Mouse (Mus musculus): ENCODE measurements at regions not wholly inside any gene's neighbourhood (a gene's known extent, or its start where the extent isn't known, plus 50 kb on each side); places are given as distances from the start of the nearest gene placed in this dataset.

- WGBS (ENCODE audit: insufficient replicate concordance), result 65% methylated on average over 6 of the region's 6 CpGs
- Histone ChIP-seq H3K27me3 (ENCODE audit: control insufficient read depth, insufficient read depth, low read length) (no peaks in the 10 kb centered on the region), H3K4me3 (ENCODE audit: insufficient read depth in 1 of 2, low read depth in 2 of 2, low read length in 2 of 2) (no peak overlapping the region), H3K36me3 (replicated peaks; ENCODE audit: control insufficient read depth, insufficient read depth, low read depth) (no peaks in the 10 kb centered on the region), H3K4me1 (replicated peaks; ENCODE audit: control insufficient read depth in 2 of 2, insufficient read depth in 2 of 2, low read length in 1 of 2) (no peaks in the 10 kb centered on the region), H3K27ac (no peak overlapping the region), H3K9ac (replicated peaks) (no peak overlapping the region), H3K4me2 (ENCODE audit: low read depth) (no peak overlapping the region), H3K9me3 (ENCODE audit: control insufficient read depth, low read length) (no peaks in the 10 kb centered on the region)
- DNase-seq (ENCODE audit: low read depth in 3 of 3, low spot score in 3 of 3), result no peak
- TF ChIP-seq EP300 (IDR thresholded peaks at IDR 0.05; ENCODE audit: low read depth) (no peak), CTCF (IDR thresholded peaks at IDR 0.05; ENCODE audit: low read depth) (no peak)
- no peak for ATAC-seq (ENCODE audit: insufficient read depth)
Observed at GRCm38 (mm10) chr5:91697075-91697474, 179.7 kb downstream of the Parm1 start.

- no peak overlapping the region for H3K27ac ChIP-seq
- no peak overlapping the region for H3K4me3 ChIP-seq (ENCODE audit: insufficient read depth in 1 of 2, low read depth in 2 of 2, low read length in 2 of 2)
- WGBS (ENCODE audit: insufficient replicate concordance), result 66% methylated on average over 6 of the region's 6 CpGs
- TF ChIP-seq CTCF (IDR thresholded peaks at IDR 0.05; ENCODE audit: low read depth), result no peak
- no peak for TF ChIP-seq EP300 (IDR thresholded peaks at IDR 0.05; ENCODE audit: low read depth)
- no peak overlapping the region for H3K9ac ChIP-seq (replicated peaks)
- H3K4me2 ChIP-seq (ENCODE audit: low read depth), result no peak overlapping the region
- no peaks in the 10 kb centered on the region for H3K27me3 ChIP-seq (ENCODE audit: control insufficient read depth, insufficient read depth, low read length)
- H3K4me1 ChIP-seq (replicated peaks; ENCODE audit: control insufficient read depth in 2 of 2, insufficient read depth in 2 of 2, low read length in 1 of 2), result no peaks in the 10 kb centered on the region
- H3K36me3 ChIP-seq (replicated peaks; ENCODE audit: control insufficient read depth, insufficient read depth, low read depth), result no peaks in the 10 kb centered on the region
- ATAC-seq (ENCODE audit: insufficient read depth) (no peak), DNase-seq (ENCODE audit: low read depth in 3 of 3, low spot score in 3 of 3) (no peak)
- H3K9me3 ChIP-seq (ENCODE audit: control insufficient read depth, low read length), result no peaks in the 10 kb centered on the region
Observed at GRCm38 (mm10) chr5:91696532-91696931, 179.1 kb downstream of the Parm1 start.

- TF ChIP-seq CTCF (IDR thresholded peaks at IDR 0.05; ENCODE audit: low read depth) (no peak), EP300 (IDR thresholded peaks at IDR 0.05; ENCODE audit: low read depth) (no peak)
- Histone ChIP-seq H3K27ac (no peak overlapping the region), H3K4me2 (ENCODE audit: low read depth) (no peak overlapping the region), H3K4me1 (replicated peaks; ENCODE audit: control insufficient read depth in 2 of 2, insufficient read depth in 2 of 2, low read length in 1 of 2) (no peaks in the 10 kb centered on the region), H3K27me3 (ENCODE audit: control insufficient read depth, insufficient read depth, low read length) (no peaks in the 10 kb centered on the region), H3K36me3 (replicated peaks; ENCODE audit: control insufficient read depth, insufficient read depth, low read depth) (no peaks in the 10 kb centered on the region), H3K9me3 (ENCODE audit: control insufficient read depth, low read length) (no peaks in the 10 kb centered on the region), H3K4me3 (ENCODE audit: insufficient read depth in 1 of 2, low read depth in 2 of 2, low read length in 2 of 2) (no peak overlapping the region), H3K9ac (replicated peaks) (no peak overlapping the region)
- ATAC-seq (ENCODE audit: insufficient read depth) (no peak), DNase-seq (ENCODE audit: low read depth in 3 of 3, low spot score in 3 of 3) (no peak)
- 25% methylated on average over 3 of the region's 3 CpGs for WGBS (ENCODE audit: insufficient replicate concordance)
Observed at GRCm38 (mm10) chr5:91695632-91696031, 178.2 kb downstream of the Parm1 start.

- Histone ChIP-seq H3K4me2 (ENCODE audit: low read depth) (no peak overlapping the region), H3K9ac (replicated peaks) (no peak overlapping the region), H3K4me3 (ENCODE audit: insufficient read depth in 1 of 2, low read depth in 2 of 2, low read length in 2 of 2) (no peak overlapping the region), H3K36me3 (replicated peaks; ENCODE audit: control insufficient read depth, insufficient read depth, low read depth) (no peaks in the 10 kb centered on the region), H3K4me1 (replicated peaks; ENCODE audit: control insufficient read depth in 2 of 2, insufficient read depth in 2 of 2, low read length in 1 of 2) (no peaks in the 10 kb centered on the region), H3K9me3 (ENCODE audit: control insufficient read depth, low read length) (no peaks in the 10 kb centered on the region), H3K27ac (no peak overlapping the region), H3K27me3 (ENCODE audit: control insufficient read depth, insufficient read depth, low read length) (no peaks in the 10 kb centered on the region)
- DNase-seq (ENCODE audit: low read depth in 3 of 3, low spot score in 3 of 3) (no peak), ATAC-seq (ENCODE audit: insufficient read depth) (no peak)
- WGBS (ENCODE audit: insufficient replicate concordance), result 74% methylated on average over 11 of the region's 11 CpGs
- TF ChIP-seq CTCF (IDR thresholded peaks at IDR 0.05; ENCODE audit: low read depth) (no peak), EP300 (IDR thresholded peaks at IDR 0.05; ENCODE audit: low read depth) (no peak)
Observed at GRCm38 (mm10) chr5:91693277-91693676, 175.9 kb downstream of the Parm1 start.

- Histone ChIP-seq H3K4me3 (ENCODE audit: insufficient read depth in 1 of 2, low read depth in 2 of 2, low read length in 2 of 2) (no peak overlapping the region), H3K9me3 (ENCODE audit: control insufficient read depth, low read length) (no peaks in the 10 kb centered on the region), H3K4me2 (ENCODE audit: low read depth) (no peak overlapping the region), H3K27ac (no peak overlapping the region), H3K27me3 (ENCODE audit: control insufficient read depth, insufficient read depth, low read length) (no peaks in the 10 kb centered on the region), H3K4me1 (replicated peaks; ENCODE audit: control insufficient read depth in 2 of 2, insufficient read depth in 2 of 2, low read length in 1 of 2) (no peaks in the 10 kb centered on the region), H3K9ac (replicated peaks) (no peak overlapping the region), H3K36me3 (replicated peaks; ENCODE audit: control insufficient read depth, insufficient read depth, low read depth) (no peaks in the 10 kb centered on the region)
- TF ChIP-seq CTCF (IDR thresholded peaks at IDR 0.05; ENCODE audit: low read depth) (no peak), EP300 (IDR thresholded peaks at IDR 0.05; ENCODE audit: low read depth) (no peak)
- WGBS (ENCODE audit: insufficient replicate concordance), result 53% methylated on average over 6 of the region's 6 CpGs
- DNase-seq (ENCODE audit: low read depth in 3 of 3, low spot score in 3 of 3) (no peak), ATAC-seq (ENCODE audit: insufficient read depth) (no peak)
Observed at GRCm38 (mm10) chr5:91692292-91692691, 174.9 kb downstream of the Parm1 start.
